Mouse (Mus musculus): Measurements from ENCODE around the gene Retreg2.

GRCm38 (mm10) chr1:75192452-75192851 lies 49.9 kb downstream of the Retreg2 start:
- TF ChIP-seq POLR2A (IDR thresholded peaks at IDR 0.05; ENCODE audit: low read depth, low read length) (no peak; the same call in none of the 2 replicates), CTCF (IDR thresholded peaks at IDR 0.05; ENCODE audit: borderline replicate concordance, insufficient read depth, low read length) (no peak)
